ENCODE assay signal across 9 mouse cellular contexts in the genomic region with DNA sequence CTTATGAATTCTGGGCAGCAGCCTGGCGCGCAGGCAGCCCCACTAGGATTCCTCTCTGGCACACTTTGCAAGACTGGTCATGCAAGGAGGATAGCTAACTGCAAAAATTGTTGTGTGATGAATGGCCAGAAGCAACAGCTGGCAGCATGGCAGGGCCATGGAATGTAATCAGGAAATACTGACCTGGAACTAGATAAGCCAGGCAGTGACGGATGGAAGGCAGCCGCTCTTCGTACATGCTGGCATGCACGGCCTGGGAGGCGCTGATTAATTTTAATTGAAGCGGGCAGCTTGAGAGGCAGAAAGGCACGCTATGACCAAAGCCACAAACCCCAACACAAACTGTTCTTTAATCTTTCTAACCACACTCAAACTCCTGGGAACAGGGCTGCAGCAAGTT. TPM values are rescaled to one million over a fixed set of nuclear protein-coding genes. Genes with fewer than 3 reads are reported as not detected.
DNase-seq lines count a peak whose midpoint lies in the region; ATAC-seq and TF ChIP-seq lines count a peak whose summit lies in the region.
"Had no signal": no experiment of that assay in that cellular context is flagged by ENCODE, and none has a peak within 500 bp of the region (broad histone marks: within the 10 kb centered on the region; RNA-seq: fewer than 3 reads in every experiment).

No protein-coding gene starts in this region.

- no peak overlapping the region for H3K27ac ChIP-seq in stomach, embryonic 15.5 days
- H3K27ac ChIP-seq in left cerebral cortex, adult 2 months, result no peak overlapping the region

- peaks cover 16% of the 10 kb centered on the region for H3K4me1 ChIP-seq in stomach, embryonic 15.5 days

- H3K4me2 ChIP-seq in stomach, embryonic 15.5 days, result peak overlapping the region; percentile 25; the same call in 1 of the 2 replicates

- H3K36me3 ChIP-seq in stomach, embryonic 15.5 days, result no peaks in the 10 kb centered on the region

- peak; percentile 94 for ATAC-seq in common myeloid progenitor, adult 5-6 weeks (replicated peaks; ENCODE audit: low read depth, poor library complexity, severe bottlenecking)
- ATAC-seq in stomach, embryonic 15.5 days (ENCODE audit: insufficient read depth, low FRiP score, low read depth), result peak; percentile 70; the same call in 1 of the 2 replicates

- H3K4me3 ChIP-seq in stomach, embryonic 15.5 days (replicated peaks), result no peak overlapping the region
- H3K4me3 ChIP-seq in left cerebral cortex, adult 2 months, result no peak overlapping the region
- H3K4me3 ChIP-seq: erythroblast, embryonic 14.5 days had no signal

- no peak overlapping the region for H3K9ac ChIP-seq in stomach, embryonic 15.5 days

- no peak for TF ChIP-seq CTCF in left cerebral cortex, adult 2 months (IDR thresholded peaks at IDR 0.05)

- peak; percentile 49 for DNase-seq in embryo, embryonic 10 days (ENCODE audit: low spot score)
- DNase-seq in embryo, embryonic 10.5 days (ENCODE audit: low spot score), result no peak
- peak; percentile 30 to 44 for DNase-seq in heart, postnatal 36 days
- peak; percentile 37 for DNase-seq in liver
- no peak for DNase-seq in left cerebral cortex, adult 9 months (ENCODE audit: low spot score in 2 of 2)
- DNase-seq in left cerebral cortex, adult 2 months (ENCODE audit: extremely low spot score in 1 of 2, low spot score in 2 of 2), result no peak

- 17% methylated on average over 9 of the region's 9 CpGs for WGBS in stomach, embryonic 15.5 days

- intact Hi-C loops in heart, postnatal 36 days (cut with DNase I), result no loop called here
- intact Hi-C loops in left cerebral cortex, adult 2 months (cut with DNase I), result no loop called here

- H3K27me3 ChIP-seq in stomach, embryonic 15.5 days (replicated peaks), result no peaks in the 10 kb centered on the region

- H3K9me3 ChIP-seq in stomach, embryonic 15.5 days, result no peaks in the 10 kb centered on the region

RNA-seq across cellular contexts. Expression of a gene that starts 13.8 kb away (rescaled TPM):
- 102 and 110 TPM in 2 replicates for total RNA-seq in common myeloid progenitor, adult 5-6 weeks (2017)
- 100 to 1,000 TPM; 205 to 218 TPM for total RNA-seq in heart, postnatal 36 days (2021)
- polyA plus RNA-seq in stomach, embryonic 15.5 days (2015; fragmentation: Nextera tagmentation; extraction: Ambion mirVana), result 53.7 and 60.1 TPM in 2 replicates
- 10 to 100 TPM; 93.8 to 97.0 TPM for total RNA-seq in left cerebral cortex, adult 2 months (2021)

Comparison
In these comparisons a context has a peak if more than half of its experiments do, and no peak if none do; other contexts are left out.
1. DNase-seq: peak in embryo, embryonic 10 days (single experiment), heart, postnatal 36 days (2 of 2) and liver (single experiment); none in embryo, embryonic 10.5 days (single experiment), left cerebral cortex, adult 9 months (0 of 2) and left cerebral cortex, adult 2 months (0 of 2).